Mouse (Mus musculus) MN1 (cell line): Measurements from ENCODE around the gene Ptger4.
A peak's percentile ranks its signal among the peaks of the same experiment; 100 is the strongest.

ENCODE experiments used
- DNase-seq: peaks from one replicate; pipeline ENCODE4 v3.0.0-alpha.2; 2016; ENCODE audit warnings: low spot score

The Ptger4 gene

DNA sequence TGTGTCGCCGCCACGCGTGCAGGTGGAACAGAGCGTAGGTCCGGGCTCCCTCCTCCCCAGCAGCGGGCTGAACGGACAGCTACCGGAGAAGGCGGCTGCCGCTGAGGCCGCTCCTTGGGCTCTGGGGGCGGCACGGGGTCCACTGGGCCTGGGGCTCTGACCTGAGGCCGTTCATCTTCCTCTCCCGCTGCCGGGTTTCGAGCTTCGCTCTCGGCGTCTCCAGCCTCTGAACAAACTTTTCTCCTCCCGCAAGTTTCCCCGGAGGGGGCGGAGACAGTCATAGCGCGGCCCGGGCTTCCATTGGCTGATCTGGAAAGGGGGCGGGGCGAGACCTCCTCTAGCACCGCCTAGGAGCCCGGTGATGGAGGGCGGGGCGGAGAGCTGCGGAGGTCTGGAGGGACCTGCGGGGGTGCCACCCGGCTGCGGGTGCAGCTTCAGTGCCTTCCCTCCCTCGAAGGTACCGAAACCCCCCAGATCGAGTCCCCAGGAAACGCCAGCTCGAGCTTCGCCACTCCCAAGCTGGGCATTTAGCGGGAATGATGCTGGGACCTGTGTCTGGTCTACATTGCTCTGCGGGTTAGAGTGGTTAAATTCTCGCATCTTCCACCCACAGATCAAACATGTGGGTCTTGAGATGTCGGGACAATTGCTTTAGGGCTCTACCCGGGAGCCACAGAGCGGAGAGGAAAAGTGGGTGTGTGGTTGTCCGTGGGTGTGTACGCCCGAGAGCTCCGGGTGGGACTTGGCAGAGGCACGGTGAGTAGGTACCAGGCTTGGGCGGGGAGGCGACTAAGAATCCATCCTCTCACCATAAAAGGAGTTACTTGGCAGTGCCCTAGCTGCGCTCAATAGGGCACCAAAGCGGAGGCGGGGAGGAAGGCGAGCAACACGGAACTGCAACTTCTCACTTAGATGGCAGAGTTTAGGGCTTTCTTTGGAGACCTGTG lies at the start of gene Ptger4:
Gene Ptger4 (minus strand): TSS at position 229 of the 947 bp plus-strand sequence.
- DNase-seq: peak; percentile 85

DNA sequence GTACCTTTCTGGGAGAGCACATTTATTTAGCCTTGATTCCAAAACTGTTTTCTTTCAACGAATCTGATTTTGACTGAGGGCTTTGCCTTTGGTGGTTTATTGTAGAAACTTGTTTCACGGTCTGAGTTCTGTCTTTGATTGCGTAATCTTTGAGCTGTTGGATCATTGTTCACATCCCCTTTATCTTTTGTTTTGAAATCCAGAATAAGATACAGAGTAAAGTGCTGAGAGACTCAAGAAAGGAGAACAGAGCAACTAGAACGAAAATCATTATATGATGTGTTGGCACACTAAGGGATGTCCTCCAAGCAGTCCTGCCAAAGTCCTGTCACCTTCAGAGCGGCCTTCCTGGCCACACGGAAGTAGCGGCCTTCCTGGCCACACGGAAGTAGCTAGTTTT lies 44.4 kb upstream of the Ptger4 start:
- DNase-seq: no peak

DNA sequence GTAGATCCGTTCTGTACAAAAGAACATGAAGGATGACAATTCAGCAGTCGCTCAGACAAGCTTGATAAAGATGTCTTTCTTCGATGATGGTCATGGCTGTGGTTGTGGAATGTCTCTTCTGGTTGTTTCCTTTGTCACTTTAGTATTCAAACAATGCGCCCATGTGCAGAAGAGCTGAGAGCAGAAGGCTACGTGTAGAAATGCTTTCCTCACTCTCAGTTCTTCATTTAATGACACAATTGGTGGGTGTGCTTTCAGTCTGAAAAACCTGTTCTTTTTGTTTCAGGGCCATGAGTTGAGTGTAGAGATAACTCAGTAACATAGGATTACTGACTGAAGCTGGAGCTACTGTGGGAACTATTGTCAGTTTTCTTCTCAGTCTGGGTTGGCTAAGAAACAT lies 43.1 kb upstream of the Ptger4 start:
- DNase-seq: no peak

DNA sequence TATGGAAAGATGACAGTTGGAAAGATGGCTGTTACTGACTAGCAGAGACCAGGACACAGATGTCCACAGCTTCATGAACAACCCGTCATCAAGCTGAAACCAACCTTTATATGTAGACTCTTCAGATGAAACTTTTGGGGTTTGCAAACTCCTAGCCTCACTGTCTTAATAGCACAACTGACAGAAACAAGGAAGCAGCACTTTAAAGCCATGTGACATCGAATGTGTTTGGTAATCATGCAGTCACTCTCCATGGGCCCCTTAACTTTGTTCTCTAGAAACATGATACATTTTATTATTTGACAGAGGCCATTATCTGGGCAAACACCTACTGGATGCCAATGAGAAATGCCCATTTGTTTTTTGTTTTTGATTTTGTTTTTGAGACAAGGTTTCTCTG lies 37.3 kb upstream of the Ptger4 start:
- no peak for DNase-seq

DNA sequence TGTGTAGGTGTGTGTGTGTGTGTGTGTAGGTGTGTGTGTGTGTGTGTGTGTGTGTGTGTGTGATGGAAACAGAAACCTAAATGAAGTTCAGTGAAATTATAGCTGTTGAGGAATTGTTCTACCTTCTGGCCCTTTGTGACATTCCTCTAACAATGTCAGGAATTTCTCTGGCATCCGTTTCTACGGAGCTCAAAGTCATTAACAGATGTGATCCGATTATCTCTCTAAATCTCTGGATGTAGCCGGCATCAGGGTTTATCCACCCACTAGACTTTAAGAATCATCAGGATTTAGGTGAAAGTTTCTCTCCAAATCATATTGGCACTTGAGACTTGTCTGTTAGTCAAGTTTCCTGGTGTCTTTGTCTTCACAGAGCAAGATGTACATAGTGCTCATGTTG lies 35.8 kb upstream of the Ptger4 start:
- DNase-seq: no peak

DNA sequence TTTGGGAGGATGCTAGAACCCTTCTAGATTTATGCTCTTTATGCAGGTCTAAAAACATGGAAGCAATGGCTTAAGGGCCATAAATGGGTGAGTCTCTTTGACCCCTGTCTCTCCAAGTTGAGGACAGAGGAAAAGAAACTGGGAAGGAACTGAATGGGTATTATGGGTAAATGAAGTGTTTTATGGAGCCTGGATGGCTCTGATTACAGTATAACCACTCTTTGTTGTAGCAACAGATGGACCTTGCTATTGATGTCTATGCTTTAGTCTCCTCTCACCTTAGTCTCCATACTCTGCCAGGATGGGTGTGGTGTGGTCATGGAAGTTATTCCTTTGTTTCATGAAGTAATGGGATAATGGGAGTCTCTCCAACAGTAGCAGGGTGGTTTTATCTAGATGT lies 34.5 kb upstream of the Ptger4 start:
- DNase-seq: no peak

DNA sequence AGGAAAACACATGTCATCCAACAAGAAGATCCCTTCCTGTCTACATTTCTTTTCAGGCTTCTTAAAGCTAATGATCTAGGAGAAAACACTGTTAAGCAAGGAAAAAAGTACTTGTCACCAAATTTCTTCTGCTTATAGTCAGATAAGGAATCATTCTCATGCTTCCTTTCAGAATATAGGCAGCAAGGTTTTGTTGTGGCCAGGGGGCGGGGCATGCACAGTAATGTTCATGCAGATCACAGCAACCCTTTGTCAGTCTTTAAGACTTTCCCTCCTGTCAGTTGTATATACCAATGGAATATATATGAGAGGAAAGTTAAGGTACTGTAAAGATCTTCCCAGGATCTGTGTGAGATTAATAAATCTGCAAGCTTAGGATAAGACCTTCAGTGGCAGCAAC lies 30.0 kb upstream of the Ptger4 start:
- DNase-seq: no peak

DNA sequence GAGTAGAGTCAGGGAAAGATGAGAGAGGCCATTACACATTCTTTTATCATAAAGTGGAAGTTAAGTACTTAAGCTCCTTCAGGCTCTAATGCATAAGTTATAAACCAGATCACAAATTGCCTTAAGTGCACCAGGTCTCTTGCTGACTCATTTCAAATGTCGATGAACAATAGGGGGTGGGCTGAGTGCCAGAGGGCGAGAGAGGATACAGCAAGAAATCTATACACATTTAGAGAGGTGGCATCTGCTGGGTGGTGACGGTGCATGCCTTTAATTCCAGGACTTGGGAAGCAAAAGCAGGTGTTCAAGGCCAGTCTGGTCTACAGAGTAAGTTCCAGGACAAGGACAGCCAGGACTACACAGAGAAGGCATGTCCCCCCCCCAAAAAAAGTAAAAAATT lies 22.1 kb upstream of the Ptger4 start:
- peak; percentile 73 for DNase-seq

DNA sequence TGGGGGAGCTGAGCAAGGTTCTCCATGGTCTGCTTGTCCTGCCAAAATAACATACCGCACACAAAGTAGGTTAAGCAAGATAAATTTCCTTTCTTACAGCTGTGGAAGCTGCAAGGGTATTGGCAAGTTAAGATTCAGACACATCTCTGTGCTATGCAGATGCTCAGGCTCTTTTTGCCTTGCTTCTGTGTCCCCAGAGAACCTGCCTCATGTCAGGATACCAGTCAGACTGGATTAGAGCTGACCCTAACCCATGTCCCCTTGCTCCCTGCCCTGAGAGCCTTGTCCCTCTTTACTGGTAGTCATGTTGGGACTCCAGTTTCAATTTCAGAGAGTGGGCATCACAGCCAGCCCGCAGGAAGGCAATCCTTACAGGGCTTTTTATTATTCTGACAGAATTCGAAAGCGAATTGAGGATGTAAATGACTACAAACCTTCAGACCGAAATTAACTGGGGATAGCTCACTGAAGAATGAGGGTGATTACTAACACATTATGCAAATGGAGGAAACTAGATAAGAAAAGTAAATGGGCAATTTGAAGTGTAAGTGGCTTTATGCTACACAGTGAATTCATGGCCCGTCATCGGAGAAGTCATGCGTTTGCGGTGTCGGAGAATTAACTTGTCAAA lies 19.0 kb upstream of the Ptger4 start:
- DNase-seq: no peak

DNA sequence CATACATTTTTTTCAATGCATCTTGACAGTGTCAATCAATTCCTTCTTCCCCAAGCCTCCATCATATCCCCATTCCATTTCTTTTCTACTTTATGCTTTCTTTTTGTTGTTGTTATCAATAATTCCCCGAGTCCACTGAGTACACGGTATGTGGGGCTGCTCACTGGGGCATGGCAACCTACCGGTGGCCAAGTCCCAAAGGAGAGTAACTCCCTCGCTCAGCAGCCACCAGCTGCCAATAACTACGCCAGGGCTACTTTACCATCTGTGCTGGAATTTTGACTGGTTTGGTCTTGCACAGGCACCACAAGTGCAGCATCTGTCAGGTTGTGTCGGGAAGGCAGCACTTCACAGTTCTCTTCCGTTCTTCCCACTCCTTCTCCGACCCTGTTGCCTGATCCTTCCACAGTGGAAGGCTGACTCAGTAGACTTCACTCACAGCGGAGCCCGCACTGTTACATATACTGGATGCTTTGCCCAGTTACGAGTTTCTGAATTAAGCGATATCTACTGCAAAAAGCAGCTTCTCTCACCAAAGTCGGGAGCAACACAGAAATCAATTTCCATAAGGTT lies 18.2 kb upstream of the Ptger4 start:
- no peak for DNase-seq

DNA sequence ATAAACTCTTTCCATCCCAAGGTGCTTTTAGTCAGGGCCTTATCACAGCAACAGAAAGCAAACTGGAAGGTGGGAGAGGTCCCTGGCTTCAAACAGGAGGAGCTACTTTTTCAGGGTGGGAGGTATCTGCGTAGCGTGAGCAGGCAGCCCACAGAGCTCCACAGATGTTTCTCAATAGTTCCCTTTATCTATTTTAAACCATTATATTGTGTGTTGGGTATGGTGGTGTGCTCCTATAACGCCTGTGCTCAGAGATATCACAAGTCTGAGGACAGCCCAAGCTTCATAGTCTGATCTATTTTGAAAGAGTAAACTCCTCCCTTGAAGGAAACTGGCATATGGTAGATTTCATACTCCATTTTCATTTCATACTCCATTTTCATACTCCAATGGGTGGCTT lies 17.0 kb upstream of the Ptger4 start:
- DNase-seq: no peak

DNA sequence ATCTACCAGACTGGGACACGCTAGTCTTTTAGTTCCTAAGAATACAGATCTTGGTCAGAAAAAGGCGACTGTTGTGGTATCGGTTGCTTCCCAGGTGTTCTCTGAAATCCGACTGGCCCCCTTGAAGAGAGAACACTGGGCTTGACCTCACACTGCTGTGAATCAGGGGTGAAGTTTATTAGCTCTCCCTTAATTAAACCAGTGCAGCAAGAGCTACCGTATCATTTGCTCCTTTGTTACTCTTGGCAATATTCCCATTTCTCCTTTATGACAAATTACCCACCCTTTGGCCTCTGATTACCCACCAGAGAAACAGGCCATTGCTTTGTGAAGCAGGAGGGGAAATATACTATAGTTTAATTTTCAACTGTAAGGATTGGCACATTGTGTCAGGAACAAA lies 16.2 kb upstream of the Ptger4 start:
- DNase-seq: peak; percentile 21

DNA sequence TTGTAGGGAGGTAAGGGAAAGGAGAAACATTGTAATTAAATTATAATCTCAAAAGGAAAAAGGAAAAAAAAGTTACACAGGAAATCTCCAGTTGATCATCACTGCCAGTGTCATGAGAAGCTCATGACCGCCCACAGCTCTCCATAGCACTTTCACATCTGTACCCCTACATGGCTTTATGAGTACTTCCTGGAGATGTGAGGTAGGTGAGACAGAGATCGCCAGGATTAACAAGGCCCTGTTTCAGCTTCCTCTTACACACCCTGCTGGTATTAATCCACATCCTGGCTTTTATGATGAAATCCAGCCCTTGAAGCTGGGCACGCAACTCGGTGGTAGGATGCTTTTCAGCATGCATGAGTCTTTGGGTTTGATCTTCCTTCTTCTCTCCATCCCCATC lies 6.2 kb upstream of the Ptger4 start:
- DNase-seq: no peak

DNA sequence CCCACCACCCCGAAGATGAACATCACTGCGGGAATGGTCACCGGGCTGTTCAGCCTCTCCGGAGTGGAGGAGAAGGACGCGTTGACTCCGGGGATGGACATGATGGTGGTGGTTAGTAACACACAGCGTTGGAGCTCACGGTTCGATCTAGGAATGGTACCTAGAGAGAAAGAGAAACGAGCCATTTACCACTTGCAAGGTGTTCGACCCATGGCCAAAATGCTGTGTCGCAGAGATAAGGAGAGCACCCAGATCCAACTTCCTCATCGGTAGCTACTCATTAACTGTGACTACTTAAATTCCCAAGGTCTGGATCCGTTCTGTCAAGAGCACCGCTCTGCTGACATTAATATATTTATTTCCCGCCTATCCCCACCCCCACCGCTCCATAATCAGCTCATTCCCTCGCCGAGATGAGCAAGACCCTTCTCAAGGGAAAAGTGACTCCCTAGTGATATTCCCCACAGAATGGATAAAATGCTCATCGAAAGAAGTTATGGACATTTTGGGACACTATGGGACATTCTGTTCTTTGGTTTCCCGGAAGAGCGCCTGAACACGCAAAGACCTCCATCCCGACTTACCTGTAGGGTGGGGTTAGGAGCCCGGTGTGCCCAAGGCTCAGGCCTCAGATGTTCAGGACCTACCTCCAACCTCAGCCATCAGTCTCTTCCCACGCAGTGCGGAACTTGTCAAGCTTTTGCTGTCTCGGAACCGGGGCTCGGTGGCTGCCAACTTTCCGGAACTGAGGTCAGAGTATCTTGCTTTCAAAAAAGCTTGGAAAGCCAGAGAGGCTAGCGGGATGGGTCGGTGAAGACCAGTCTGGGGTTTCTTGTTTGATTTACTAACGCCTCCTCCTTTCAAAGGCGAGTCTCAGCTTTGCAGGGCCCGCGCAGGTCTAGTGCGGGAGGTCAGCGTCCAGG lies 690 bp downstream of the Ptger4 start:
- DNase-seq: no peak

DNA sequence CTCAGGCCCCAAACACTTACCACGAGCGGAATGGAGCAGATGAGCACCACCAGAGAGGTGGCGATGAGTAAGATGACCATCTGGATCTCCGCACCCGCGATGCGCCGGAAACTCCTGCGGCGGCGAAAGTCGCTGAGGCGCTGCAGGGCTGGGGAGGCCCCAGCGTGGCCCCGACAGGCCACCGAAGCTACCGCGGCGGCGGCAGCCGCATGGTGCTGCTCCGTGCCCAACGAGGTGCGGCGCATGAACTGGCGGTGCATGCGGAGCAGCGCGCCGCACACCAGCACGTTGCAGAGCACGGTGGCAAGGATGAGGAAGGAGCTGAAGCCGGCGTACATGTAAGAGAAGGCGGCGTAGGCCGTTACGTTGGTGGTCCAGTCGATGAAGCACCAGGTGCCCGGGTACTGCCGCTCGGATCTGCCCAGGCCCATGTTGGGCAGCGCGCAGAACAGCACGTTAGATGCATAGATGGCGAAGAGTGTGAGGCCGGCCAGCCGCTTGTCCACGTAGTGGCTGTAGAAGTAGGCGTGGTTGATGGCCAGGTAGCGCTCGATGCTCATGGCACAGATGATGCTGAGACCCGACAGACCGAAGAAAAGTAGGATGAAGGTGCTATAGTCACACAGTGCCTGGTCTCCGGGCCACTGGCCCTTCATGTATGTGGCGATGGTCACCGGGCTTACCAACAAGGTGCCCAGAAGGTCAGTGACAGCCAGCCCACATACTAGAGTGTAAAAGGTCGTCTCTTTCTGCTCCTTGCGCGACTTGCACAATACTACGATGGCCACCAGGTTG lies 1.5 kb downstream of the Ptger4 start:
- DNase-seq: peak; percentile 48

DNA sequence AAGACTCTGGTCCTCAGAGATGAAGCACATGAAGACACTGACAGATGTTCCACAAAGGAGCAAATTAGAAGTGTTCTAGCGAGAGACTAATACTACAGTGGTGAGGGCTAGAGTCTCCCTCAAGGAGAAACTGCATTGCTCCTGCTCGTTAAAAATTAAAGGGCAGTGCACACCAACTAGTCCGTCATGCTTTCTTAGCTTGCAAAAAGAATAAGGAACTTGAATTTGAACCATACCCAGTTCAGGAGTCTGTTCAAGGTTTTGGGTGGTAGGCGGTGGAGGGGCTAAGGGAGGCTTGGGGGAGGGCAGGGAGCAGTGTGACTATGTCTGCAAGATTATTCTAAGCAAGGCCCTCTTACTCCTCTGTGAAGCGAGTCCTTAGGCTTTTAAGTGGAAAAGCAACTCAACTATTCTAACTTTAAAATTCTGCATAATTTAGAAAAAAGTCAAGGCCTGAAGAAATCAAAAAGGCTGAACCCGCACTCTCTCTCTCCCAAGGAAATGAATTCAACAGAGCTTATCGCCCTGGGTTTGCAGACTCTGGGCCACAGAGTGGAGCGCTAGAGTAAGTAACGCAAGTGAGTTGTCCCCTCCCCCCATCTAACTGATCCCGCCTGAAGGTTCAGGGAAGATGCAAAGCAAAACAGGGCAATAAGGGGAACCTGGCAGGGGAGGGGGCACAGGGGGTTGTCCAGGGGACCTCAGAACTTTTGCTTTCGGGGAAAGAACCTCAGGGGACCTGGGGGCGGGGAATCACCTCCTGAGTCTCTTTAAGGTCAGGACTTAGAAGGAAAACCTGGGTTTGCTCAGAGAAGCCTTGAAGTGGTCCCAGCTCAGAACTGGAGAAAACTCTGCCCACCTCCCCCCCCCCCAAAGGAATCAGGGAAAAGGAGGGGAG lies 2.4 kb downstream of the Ptger4 start:
- peak; percentile 66 for DNase-seq

DNA sequence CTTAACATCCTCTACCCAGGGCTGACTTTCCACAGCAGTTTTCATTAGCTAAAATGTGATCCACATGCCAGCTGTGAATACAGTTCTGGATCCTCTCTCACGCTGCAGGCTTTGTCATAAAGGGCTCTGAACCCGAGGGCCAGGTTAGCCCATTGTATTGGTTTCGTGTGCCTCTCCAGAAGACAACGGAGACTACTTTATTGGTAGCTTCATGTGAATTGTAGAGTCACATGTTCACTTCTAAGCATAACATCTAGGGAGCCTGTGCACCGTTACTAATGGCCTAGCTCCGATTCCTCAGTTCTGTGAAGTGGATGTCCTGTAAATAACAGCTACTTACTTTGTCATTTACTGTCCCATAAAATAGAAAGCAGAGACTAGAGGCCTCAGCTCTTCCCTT lies 3.6 kb downstream of the Ptger4 start:
- no peak for DNase-seq

DNA sequence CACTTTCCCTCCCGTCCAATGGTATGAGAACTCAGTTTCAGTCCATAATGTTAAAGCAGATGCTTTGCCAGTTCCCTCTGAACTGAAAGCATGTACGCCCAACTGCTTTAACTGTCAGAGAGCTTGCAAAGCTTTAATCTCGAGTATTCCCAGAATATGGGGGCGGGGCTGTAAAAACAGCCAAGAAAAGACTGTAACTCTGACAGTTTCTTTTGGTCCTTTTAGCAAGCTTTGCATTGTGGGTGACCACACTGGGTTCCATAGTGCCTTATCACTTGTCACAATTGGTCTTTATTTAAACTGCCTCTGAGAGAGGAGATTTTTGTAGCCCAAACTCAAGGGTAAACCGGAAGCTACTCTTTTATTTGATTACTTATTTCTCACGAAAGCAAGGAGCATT lies 4.1 kb downstream of the Ptger4 start:
- no peak for DNase-seq

DNA sequence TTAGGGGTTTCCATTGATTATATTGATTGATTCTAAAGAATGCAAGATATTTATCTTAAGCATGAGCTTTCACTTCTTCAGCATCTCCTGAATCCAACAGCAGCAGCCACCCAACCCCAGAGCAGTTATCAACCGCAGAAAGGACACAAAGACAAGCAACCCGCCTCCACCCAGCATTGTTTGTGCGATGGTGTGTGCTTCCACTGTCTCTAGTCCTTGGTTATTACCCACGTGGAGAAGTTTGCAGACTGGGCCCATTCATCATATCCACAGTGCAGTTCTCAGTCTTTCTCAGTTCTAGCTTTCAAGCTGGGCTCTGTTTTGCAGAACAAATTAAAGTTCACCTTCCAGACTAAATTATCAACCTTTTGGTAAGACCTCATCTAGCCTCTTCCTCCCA lies 4.6 kb downstream of the Ptger4 start:
- DNase-seq: no peak

DNA sequence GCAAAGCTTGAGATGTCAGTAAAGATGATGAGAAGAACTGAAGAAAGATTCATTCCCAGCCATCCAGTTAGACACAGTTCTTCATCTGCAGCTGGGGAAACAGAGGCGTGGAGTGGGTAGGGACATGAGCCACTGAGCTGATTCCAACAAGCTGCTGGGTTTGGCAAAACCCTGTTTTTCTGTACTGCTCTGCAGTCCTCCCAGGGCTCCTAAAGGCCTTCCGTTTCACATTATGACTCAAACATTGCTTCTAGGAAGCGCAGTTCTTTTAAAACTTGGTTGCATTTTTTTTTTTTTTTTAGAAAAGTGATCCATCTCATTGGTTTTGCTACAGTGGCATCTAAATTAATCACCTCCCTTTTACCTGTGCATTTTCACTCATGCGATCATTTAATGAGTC lies 5.4 kb downstream of the Ptger4 start:
- DNase-seq: no peak
